Mouse (Mus musculus): ENCODE measurements at regions not wholly inside any gene's neighbourhood (a gene's known extent, or its start where the extent isn't known, plus 50 kb on each side); places are given as distances from the start of the nearest gene placed in this dataset.

- DNase-seq (ENCODE audit: low spot score), result no peak
Measured at GRCm38 (mm10) chr2:128301709-128302108, 175.9 kb downstream of the Bcl2l11 start.

- DNase-seq (ENCODE audit: low spot score), result no peak
Measured at GRCm38 (mm10) chr2:128304063-128304712, 178.3 kb downstream of the Bcl2l11 start.

- DNase-seq (ENCODE audit: low spot score), result no peak
Measured at GRCm38 (mm10) chr2:128306693-128307092, 180.9 kb downstream of the Bcl2l11 start.

GRCm38 (mm10) chr2:128309541-128310030 is 183.7 kb downstream of the Bcl2l11 start:
- DNase-seq (ENCODE audit: low spot score), result peak; percentile 52

- peak; percentile 90 for DNase-seq (ENCODE audit: low spot score)
Measured at GRCm38 (mm10) chr2:128310081-128310480, 184.2 kb downstream of the Bcl2l11 start.

- peak; percentile 80 for DNase-seq (ENCODE audit: low spot score)
Measured at GRCm38 (mm10) chr2:128312084-128312594, 186.3 kb downstream of the Bcl2l11 start.

- peak; percentile 42 for DNase-seq (ENCODE audit: low spot score)
Measured at GRCm38 (mm10) chr2:128312659-128313581, 187.1 kb downstream of the Bcl2l11 start.

- no peak for DNase-seq (ENCODE audit: low spot score)
Measured at GRCm38 (mm10) chr2:128313582-128313918, 187.7 kb downstream of the Bcl2l11 start.

GRCm38 (mm10) chr2:128313948-128314347 is 188.1 kb downstream of the Bcl2l11 start:
- no peak for DNase-seq (ENCODE audit: low spot score)

- DNase-seq (ENCODE audit: low spot score), result no peak
Measured at GRCm38 (mm10) chr2:128316516-128316915, 190.7 kb downstream of the Bcl2l11 start.

- DNase-seq (ENCODE audit: low spot score), result no peak
Measured at GRCm38 (mm10) chr2:128318266-128318665, 192.4 kb downstream of the Bcl2l11 start.

- DNase-seq (ENCODE audit: low spot score), result no peak
Measured at GRCm38 (mm10) chr2:128318956-128319355, 193.1 kb downstream of the Bcl2l11 start.

GRCm38 (mm10) chr2:128321475-128321874 is 195.6 kb downstream of the Bcl2l11 start:
- DNase-seq (ENCODE audit: low spot score), result peak; percentile 62

GRCm38 (mm10) chr2:128324256-128325096 is 198.6 kb downstream of the Bcl2l11 start:
- peak; percentile 60 for DNase-seq (ENCODE audit: low spot score)

- DNase-seq (ENCODE audit: low spot score), result no peak
Measured at GRCm38 (mm10) chr2:128325097-128325421, 199.2 kb downstream of the Bcl2l11 start.

GRCm38 (mm10) chr2:128325456-128325855 is 199.6 kb downstream of the Bcl2l11 start:
- no peak for DNase-seq (ENCODE audit: low spot score)

- DNase-seq (ENCODE audit: low spot score), result no peak
Measured at GRCm38 (mm10) chr2:128330833-128331232, 205.0 kb downstream of the Bcl2l11 start.

- DNase-seq (ENCODE audit: low spot score), result no peak
Measured at GRCm38 (mm10) chr2:128331275-128331674, 205.4 kb downstream of the Bcl2l11 start.

- no peak for DNase-seq (ENCODE audit: low spot score)
Measured at GRCm38 (mm10) chr2:128331681-128332080, 205.8 kb downstream of the Bcl2l11 start.

- DNase-seq (ENCODE audit: low spot score), result no peak
Measured at GRCm38 (mm10) chr2:128333401-128334142, 207.7 kb downstream of the Bcl2l11 start.

GRCm38 (mm10) chr2:128334143-128334470 is 208.3 kb downstream of the Bcl2l11 start:
- DNase-seq (ENCODE audit: low spot score), result no peak

Measured in heart, adult 8-10 months (tissue).